Comparison of ENCODE assay signal across 7 mouse cellular contexts in the genomic region with DNA sequence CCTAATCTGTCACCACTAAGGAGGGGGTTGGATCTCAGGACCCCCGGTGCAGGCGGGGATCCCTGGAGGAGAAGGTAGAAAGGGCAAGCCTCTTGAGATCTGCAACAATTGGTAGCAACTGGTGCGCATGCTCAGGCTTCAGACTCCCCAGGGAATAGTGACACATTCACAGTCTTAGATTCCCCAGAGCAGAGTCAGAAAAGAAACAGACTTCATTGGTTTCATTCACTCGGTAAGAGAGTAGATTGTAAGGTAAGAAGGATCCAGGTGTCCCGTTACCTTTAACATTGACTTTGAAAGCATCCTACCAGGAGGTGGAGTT. TPM values are rescaled to one million over a fixed set of nuclear protein-coding genes. Genes with fewer than 3 reads are reported as not detected.
DNase-seq lines count a peak whose midpoint lies in the region; ATAC-seq and TF ChIP-seq lines count a peak whose summit lies in the region.

No protein-coding gene starts in this region.

- peak overlapping the region; percentile 93 for H3K4me2 ChIP-seq in hindbrain, embryonic 12.5 days (replicated peaks)
- H3K4me2 ChIP-seq in neural tube, embryonic 15.5 days = peak overlapping the region; percentile 97

- no peaks in the 10 kb centered on the region for H3K9me3 ChIP-seq in hindbrain, embryonic 12.5 days (replicated peaks)
- no peaks in the 10 kb centered on the region for H3K9me3 ChIP-seq in limb, embryonic 10.5 days (replicated peaks)
- H3K9me3 ChIP-seq in neural tube, embryonic 15.5 days (replicated peaks) = no peaks in the 10 kb centered on the region

- peak; percentile 51 for DNase-seq in right cerebral cortex, adult 18-20 months
- DNase-seq in right cerebral cortex, postnatal 14 days = no peak
- peak; percentile 57 for DNase-seq in limb, embryonic 10.5 days (ENCODE audit: low spot score)
- DNase-seq in urinary bladder, postnatal 4 days (ENCODE audit: low spot score in 2 of 2) = no peak

- 2% methylated on average over 5 of the region's 5 CpGs for WGBS in hindbrain, embryonic 12.5 days
- WGBS in limb, embryonic 10.5 days = 2% methylated on average over 5 of the region's 5 CpGs
- WGBS in neural tube, embryonic 15.5 days = 2% methylated on average over 5 of the region's 5 CpGs

- H3K36me3 ChIP-seq in hindbrain, embryonic 12.5 days = no peaks in the 10 kb centered on the region
- no peaks in the 10 kb centered on the region for H3K36me3 ChIP-seq in limb, embryonic 10.5 days
- no peaks in the 10 kb centered on the region for H3K36me3 ChIP-seq in neural tube, embryonic 15.5 days

- H3K27ac ChIP-seq in cortical plate, adult 2 months (ENCODE audit: insufficient read depth, low read length) = peak overlapping the region; percentile 26
- peak overlapping the region; percentile 44; the same call in 1 of the 2 replicates for H3K27ac ChIP-seq in hindbrain, embryonic 12.5 days
- peak overlapping the region; percentile 68 for H3K27ac ChIP-seq in limb, embryonic 10.5 days
- peak overlapping the region; percentile 77 for H3K27ac ChIP-seq in neural tube, embryonic 15.5 days (replicated peaks)

- peak overlapping the region; percentile 63 for H3K9ac ChIP-seq in hindbrain, embryonic 12.5 days
- H3K9ac ChIP-seq in neural tube, embryonic 15.5 days (replicated peaks) = peak overlapping the region; percentile 56

- no peak for TF ChIP-seq CTCF in cortical plate, adult 2 months (IDR thresholded peaks at IDR 0.05; ENCODE audit: extremely low read depth, insufficient read depth, low read length)

- TF ChIP-seq POLR2A in cortical plate, adult 2 months (IDR thresholded peaks at IDR 0.05; ENCODE audit: extremely low read depth, insufficient read depth, low read length) = no peak

- peaks cover 21% of the 10 kb centered on the region for H3K27me3 ChIP-seq in hindbrain, embryonic 12.5 days
- peaks cover 25% of the 10 kb centered on the region for H3K27me3 ChIP-seq in limb, embryonic 10.5 days (ENCODE audit: low read depth, poor library complexity, severe bottlenecking)
- peaks cover 11% of the 10 kb centered on the region for H3K27me3 ChIP-seq in neural tube, embryonic 15.5 days (replicated peaks)

- H3K4me1 ChIP-seq in cortical plate, adult 2 months (ENCODE audit: control insufficient read depth, insufficient read depth, low read length) = no peaks in the 10 kb centered on the region; the same call in 1 of the 2 replicates
- H3K4me1 ChIP-seq in hindbrain, embryonic 12.5 days = peaks cover 10% of the 10 kb centered on the region
- H3K4me1 ChIP-seq in limb, embryonic 10.5 days = peaks cover 11% of the 10 kb centered on the region
- peaks cover 24% of the 10 kb centered on the region for H3K4me1 ChIP-seq in neural tube, embryonic 15.5 days

- peak; percentile 84 for ATAC-seq in hindbrain, embryonic 12.5 days (ENCODE audit: low FRiP score)
- peak; percentile 79 for ATAC-seq in neural tube, embryonic 15.5 days (ENCODE audit: low FRiP score)

- H3K4me3 ChIP-seq in cortical plate, adult 2 months (ENCODE audit: insufficient read depth, low read length) = peak overlapping the region; percentile 74
- H3K4me3 ChIP-seq in hindbrain, embryonic 12.5 days = peak overlapping the region; percentile 58
- H3K4me3 ChIP-seq in limb, embryonic 10.5 days = peak overlapping the region; percentile 64
- peak overlapping the region; percentile 60 for H3K4me3 ChIP-seq in neural tube, embryonic 15.5 days (replicated peaks)

RNA-seq across cellular contexts. Expression of a gene that starts 0.3 kb away (rescaled TPM):
- polyA plus RNA-seq in cortical plate, adult 2 months (2012; rRNA removed) = 34.8 and 41.0 TPM in 2 replicates
- polyA plus RNA-seq in hindbrain, embryonic 12.5 days (2016; fragmentation: Nextera tagmentation; extraction: Ambion mirVana) = 4.0 and 4.8 TPM in 2 replicates
- 0.08 and 0.13 TPM in 2 replicates for polyA plus RNA-seq in limb, embryonic 10.5 days (2016; fragmentation: Nextera tagmentation; extraction: Ambion mirVana)
- polyA plus RNA-seq in neural tube, embryonic 15.5 days (2015; fragmentation: Nextera tagmentation; extraction: Ambion mirVana) = 5.8 and 7.2 TPM in 2 replicates

Comparison
In these comparisons a context has a peak if more than half of its experiments do, and no peak if none do; other contexts are left out.
1. DNase-seq: peak in right cerebral cortex, adult 18-20 months (single experiment) and limb, embryonic 10.5 days (single experiment); none in right cerebral cortex, postnatal 14 days (single experiment) and urinary bladder, postnatal 4 days (0 of 2).
2. H3K27ac ChIP-seq: peak in every context shown above with its lines; median percentile 77 in neural tube, embryonic 15.5 days; 68 in limb, embryonic 10.5 days; 44 in hindbrain, embryonic 12.5 days; 26 in cortical plate, adult 2 months.
3. Peak in every context shown above with its lines, with median percentiles within 50 percentile points of each other: H3K4me3 ChIP-seq.